Mouse (Mus musculus): ENCODE measurements around the gene Tent4b. TPM values are rescaled to one million over a fixed set of nuclear protein-coding genes. Genes with fewer than 3 reads are reported as not detected.
A peak's percentile ranks its signal among the peaks of the same experiment; 100 is the strongest.
"Not testable (repeated sequence)": the region's sequence is repeated elsewhere in the genome, so short reads cannot be mapped to it uniquely, and the experiment has no call there.

Gene Tent4b
- total RNA-seq (2021), result 10 to 100 TPM; 19.5 to 21.0 TPM

- peak; percentile 95 for DNase-seq
These were observed at the start of gene Tent4b for GRCm38 (mm10) chr8:88198945-88199571. Gene Tent4b, plus strand, starts transcription at chr8:88199213.

- DNase-seq, result no peak
These were observed 48.1 kb upstream of the Tent4b start for GRCm38 (mm10) chr8:88150910-88151371.

GRCm38 (mm10) chr8:88160237-88160995, 38.6 kb upstream of the Tent4b start:
- DNase-seq, result no peak

GRCm38 (mm10) chr8:88161439-88161838, 37.6 kb upstream of the Tent4b start:
- DNase-seq, result peak; percentile 76

- no peak for DNase-seq
These were observed 23.7 kb upstream of the Tent4b start for GRCm38 (mm10) chr8:88175264-88175663.

- DNase-seq, result no peak
These were observed 21.7 kb upstream of the Tent4b start for GRCm38 (mm10) chr8:88177291-88177690.

- no peak for DNase-seq
These were observed 15.9 kb upstream of the Tent4b start for GRCm38 (mm10) chr8:88183121-88183520.

- no peak for DNase-seq
These were observed 14.1 kb upstream of the Tent4b start for GRCm38 (mm10) chr8:88184914-88185313.

GRCm38 (mm10) chr8:88185716-88186115, 13.3 kb upstream of the Tent4b start:
- DNase-seq, result no peak

GRCm38 (mm10) chr8:88197328-88197727, 1.7 kb upstream of the Tent4b start:
- peak; percentile 38 for DNase-seq

- peak; percentile 46 for DNase-seq
These were observed 465 bp upstream of the Tent4b start for GRCm38 (mm10) chr8:88198551-88198944.

GRCm38 (mm10) chr8:88199700-88200601, 938 bp downstream of the Tent4b start:
- peak; percentile 43 for DNase-seq

GRCm38 (mm10) chr8:88200724-88201495, 1.9 kb downstream of the Tent4b start:
- no peak for DNase-seq

GRCm38 (mm10) chr8:88201641-88202040, 2.6 kb downstream of the Tent4b start:
- no peak for DNase-seq

- DNase-seq, result no peak
These were observed 7.0 kb downstream of the Tent4b start for GRCm38 (mm10) chr8:88206016-88206415.

GRCm38 (mm10) chr8:88207121-88207821, 8.3 kb downstream of the Tent4b start:
- no peak for DNase-seq

- not testable (repeated sequence) for DNase-seq
These were observed 11.2 kb downstream of the Tent4b start for GRCm38 (mm10) chr8:88209930-88210827.

- DNase-seq, result no peak
These were observed 22.3 kb downstream of the Tent4b start for GRCm38 (mm10) chr8:88221353-88221752.

GRCm38 (mm10) chr8:88225358-88225757, 26.3 kb downstream of the Tent4b start:
- DNase-seq, result no peak

- no peak for DNase-seq
These were observed 28.8 kb downstream of the Tent4b start for GRCm38 (mm10) chr8:88227851-88228250.
